Mouse (Mus musculus): Measurements from ENCODE around the gene Mcoln2. TPM values are rescaled to one million over a fixed set of nuclear protein-coding genes. Genes with fewer than 3 reads are reported as not detected.
"Not testable (repeated sequence)": the region's sequence is repeated elsewhere in the genome, so short reads cannot be mapped to it uniquely, and the experiment has no call there.

Gene Mcoln2
- total RNA-seq, 2 experiments from 2014 or later: not detected

GRCm38 (mm10) chr3:146184992-146185657 lies 35.5 kb downstream of the Mcoln2 start:
- peak; percentile 56 to 63 for DNase-seq (ENCODE audit: low spot score in 2 of 2)

- no peak for DNase-seq (ENCODE audit: low spot score in 2 of 2)
These were observed 36.4 kb downstream of the Mcoln2 start for GRCm38 (mm10) chr3:146186033-146186432.

GRCm38 (mm10) chr3:146189933-146190332 lies 40.3 kb downstream of the Mcoln2 start:
- no peak for DNase-seq (ENCODE audit: low spot score in 2 of 2)

GRCm38 (mm10) chr3:146192507-146192906 lies 42.9 kb downstream of the Mcoln2 start:
- no peak for DNase-seq (ENCODE audit: low spot score in 2 of 2)

- DNase-seq (ENCODE audit: low spot score in 2 of 2): no peak
These were observed 45.5 kb downstream of the Mcoln2 start for GRCm38 (mm10) chr3:146195153-146195552.

GRCm38 (mm10) chr3:146196301-146196700 lies 46.7 kb downstream of the Mcoln2 start:
- DNase-seq (ENCODE audit: low spot score in 2 of 2): no peak

GRCm38 (mm10) chr3:146196780-146197743 lies 47.4 kb downstream of the Mcoln2 start:
- DNase-seq (ENCODE audit: low spot score in 2 of 2): no peak

GRCm38 (mm10) chr3:146197785-146198184 lies 48.2 kb downstream of the Mcoln2 start:
- no peak for DNase-seq (ENCODE audit: low spot score in 2 of 2)

- no peak for DNase-seq (ENCODE audit: low spot score in 2 of 2)
These were observed 49.3 kb downstream of the Mcoln2 start for GRCm38 (mm10) chr3:146198803-146199481.

- no peak for DNase-seq (ENCODE audit: low spot score in 2 of 2)
These were observed 49.9 kb downstream of the Mcoln2 start for GRCm38 (mm10) chr3:146199486-146199885.

GRCm38 (mm10) chr3:146204375-146204774 lies 54.7 kb downstream of the Mcoln2 start:
- no peak for DNase-seq (ENCODE audit: low spot score in 2 of 2)

GRCm38 (mm10) chr3:146205305-146205704 lies 55.7 kb downstream of the Mcoln2 start:
- DNase-seq (ENCODE audit: low spot score in 2 of 2): no peak

- no peak for DNase-seq (ENCODE audit: low spot score in 2 of 2)
These were observed 57.0 kb downstream of the Mcoln2 start for GRCm38 (mm10) chr3:146206635-146207034.

- no peak for DNase-seq (ENCODE audit: low spot score in 2 of 2)
These were observed 57.8 kb downstream of the Mcoln2 start for GRCm38 (mm10) chr3:146207440-146207839.

GRCm38 (mm10) chr3:146209759-146210158 lies 60.1 kb downstream of the Mcoln2 start:
- not testable (repeated sequence) for DNase-seq (ENCODE audit: low spot score in 2 of 2)

GRCm38 (mm10) chr3:146211141-146211747 lies 61.6 kb downstream of the Mcoln2 start:
- DNase-seq (ENCODE audit: low spot score in 2 of 2): no peak

- no peak for DNase-seq (ENCODE audit: low spot score in 2 of 2)
These were observed 62.3 kb downstream of the Mcoln2 start for GRCm38 (mm10) chr3:146211964-146212363.

GRCm38 (mm10) chr3:146213336-146213735 lies 63.7 kb downstream of the Mcoln2 start:
- DNase-seq (ENCODE audit: low spot score in 2 of 2): no peak

- no peak for DNase-seq (ENCODE audit: low spot score in 2 of 2)
These were observed 66.9 kb downstream of the Mcoln2 start for GRCm38 (mm10) chr3:146216561-146216960.

GRCm38 (mm10) chr3:146220776-146221486 lies 71.3 kb downstream of the Mcoln2 start, which contains the start of gene Lpar3:
TSS of gene Lpar3 (plus strand) at chr3:146220963.
- peak; percentile 13 to 21 for DNase-seq (ENCODE audit: low spot score in 2 of 2)

Data from left cerebral cortex, adult 18-20 months (tissue).